Comparison of ENCODE assay signal across 12 mouse cellular contexts in genomic region chr8:122537812-122538211, GRCm38 (mm10). TPM values are rescaled to one million over a fixed set of nuclear protein-coding genes. Genes with fewer than 3 reads are reported as not detected.
DNase-seq lines count a peak whose midpoint lies in the region; ATAC-seq and TF ChIP-seq lines count a peak whose summit lies in the region.
"Had no signal": no experiment of that assay in that cellular context is flagged by ENCODE, and none has a peak within 500 bp of the region (broad histone marks: within the 10 kb centered on the region; RNA-seq: fewer than 3 reads in every experiment).

No protein-coding gene starts in this region.

- TF ChIP-seq POLR2A in heart, adult 2 months (IDR thresholded peaks at IDR 0.05; ENCODE audit: insufficient read depth, low read depth, low read length), result no peak

- DNase-seq in heart, adult 2 months, result no peak
- peak; percentile 84 for DNase-seq in G1E (ENCODE audit: low spot score)
- DNase-seq in embryonic facial prominence, embryonic 14.5 days (ENCODE audit: low spot score), result no peak
- peak; percentile 82 for DNase-seq in liver, embryonic 13.5 days
- DNase-seq in forebrain, embryonic 10.5 days (ENCODE audit: extremely low spot score, low spot score), result no peak
- no peak for DNase-seq in cerebellum, adult 18-20 months
- DNase-seq in hindbrain, embryonic 11.5 days (ENCODE audit: low spot score), result no peak
- DNase-seq: cerebellum, adult 8-10 months; lung, postnatal 10 days had no signal

- no peak for TF ChIP-seq CTCF in heart, adult 2 months (IDR thresholded peaks at IDR 0.05)
- no peak for TF ChIP-seq CTCF in G1E (IDR thresholded peaks at IDR 0.05; ENCODE audit: low read depth, low read length)

- H3K4me2 ChIP-seq in heart, embryonic 15.5 days, result no peak overlapping the region
- H3K4me2 ChIP-seq in embryonic facial prominence, embryonic 14.5 days (ENCODE audit: low read depth, low read length), result no peak overlapping the region
- peak overlapping the region; percentile 78 for H3K4me2 ChIP-seq in liver, embryonic 13.5 days
- H3K4me2 ChIP-seq in hindbrain, embryonic 11.5 days (replicated peaks; ENCODE audit: low read depth, low read length), result no peak overlapping the region

- intact Hi-C loops in heart, adult 2 months (cut with DNase I), result no loop called here

- no peaks in the 10 kb centered on the region for H3K27me3 ChIP-seq in heart, embryonic 15.5 days
- no peaks in the 10 kb centered on the region for H3K27me3 ChIP-seq in heart, adult 2 months (ENCODE audit: control insufficient read depth, insufficient read depth, low read length)
- no peaks in the 10 kb centered on the region for H3K27me3 ChIP-seq in G1E (ENCODE audit: insufficient read depth, low read length)
- no peaks in the 10 kb centered on the region for H3K27me3 ChIP-seq in embryonic facial prominence, embryonic 14.5 days (replicated peaks; ENCODE audit: control insufficient read depth, insufficient read depth, low read length)
- no peaks in the 10 kb centered on the region for H3K27me3 ChIP-seq in liver, embryonic 13.5 days
- no peaks in the 10 kb centered on the region for H3K27me3 ChIP-seq in forebrain, embryonic 10.5 days (ENCODE audit: poor library complexity, severe bottlenecking)
- H3K27me3 ChIP-seq in hindbrain, embryonic 11.5 days (ENCODE audit: control insufficient read depth, insufficient read depth, low read length), result no peaks in the 10 kb centered on the region

- no peak for TF ChIP-seq EP300 in heart, adult 2 months (IDR thresholded peaks at IDR 0.05; ENCODE audit: insufficient read depth, low read depth, low read length)

- H3K36me3 ChIP-seq in heart, embryonic 15.5 days, result no peaks in the 10 kb centered on the region
- no peaks in the 10 kb centered on the region for H3K36me3 ChIP-seq in heart, adult 2 months (ENCODE audit: control insufficient read depth, insufficient read depth, low read length)
- H3K36me3 ChIP-seq in G1E (replicated peaks), result peaks cover 71% of the 10 kb centered on the region
- H3K36me3 ChIP-seq in embryonic facial prominence, embryonic 14.5 days (ENCODE audit: control insufficient read depth, insufficient read depth, low read length), result no peaks in the 10 kb centered on the region
- H3K36me3 ChIP-seq in liver, embryonic 13.5 days, result peaks cover 63% of the 10 kb centered on the region
- no peaks in the 10 kb centered on the region for H3K36me3 ChIP-seq in forebrain, embryonic 10.5 days (replicated peaks)
- H3K36me3 ChIP-seq in hindbrain, embryonic 11.5 days (ENCODE audit: control insufficient read depth, insufficient read depth, low read length), result no peaks in the 10 kb centered on the region

- 52% methylated on average over 2 of the region's 2 CpGs for WGBS in heart, embryonic 15.5 days
- 61% methylated on average over 2 of the region's 2 CpGs for WGBS in heart, adult 2 months
- 74% methylated on average over 2 of the region's 2 CpGs for WGBS in embryonic facial prominence, embryonic 14.5 days
- WGBS in liver, embryonic 13.5 days (ENCODE audit: insufficient replicate concordance), result 8% methylated on average over 2 of the region's 2 CpGs
- 88% methylated on average over 2 of the region's 2 CpGs for WGBS in forebrain, embryonic 10.5 days
- 92% methylated on average over 2 of the region's 2 CpGs for WGBS in hindbrain, embryonic 11.5 days

- no peak for ATAC-seq in heart, embryonic 15.5 days (replicated peaks; ENCODE audit: insufficient number of reproducible peaks, insufficient read depth, low FRiP score, low read depth)
- ATAC-seq in G1E (ENCODE audit: extremely low read depth, insufficient number of reproducible peaks, low FRiP score, poor library complexity, severe bottlenecking), result peak; percentile 87
- no peak for ATAC-seq in embryonic facial prominence, embryonic 14.5 days (ENCODE audit: low read depth)
- ATAC-seq in liver, embryonic 13.5 days (ENCODE audit: low read depth), result peak; percentile 94
- ATAC-seq in hindbrain, embryonic 11.5 days (ENCODE audit: low FRiP score), result no peak
- ATAC-seq: forebrain, embryonic 14.5 days had no signal

- H3K4me3 ChIP-seq in heart, embryonic 15.5 days, result no peak overlapping the region
- no peak overlapping the region for H3K4me3 ChIP-seq in heart, adult 2 months
- H3K4me3 ChIP-seq in G1E (ENCODE audit: low read depth, low read length), result peak overlapping the region; percentile 61; the same call in 1 of the 2 replicates
- H3K4me3 ChIP-seq in embryonic facial prominence, embryonic 14.5 days (ENCODE audit: low read depth, low read length), result no peak overlapping the region
- H3K4me3 ChIP-seq in liver, embryonic 13.5 days (replicated peaks), result peak overlapping the region; percentile 48
- no peak overlapping the region for H3K4me3 ChIP-seq in forebrain, embryonic 10.5 days
- H3K4me3 ChIP-seq in hindbrain, embryonic 11.5 days (ENCODE audit: low read depth, low read length), result no peak overlapping the region
- H3K4me3 ChIP-seq: layer of hippocampus, adult 2 months had no signal

- peaks cover 1% of the 10 kb centered on the region for H3K79me2 ChIP-seq in heart, adult 2 months (replicated peaks; ENCODE audit: control insufficient read depth, insufficient read depth, low read length)

- peaks cover 24% of the 10 kb centered on the region for H3K4me1 ChIP-seq in heart, embryonic 15.5 days (replicated peaks)
- H3K4me1 ChIP-seq in heart, adult 2 months (ENCODE audit: control insufficient read depth, insufficient read depth, low read length), result peaks cover 8% of the 10 kb centered on the region
- H3K4me1 ChIP-seq in G1E (ENCODE audit: insufficient read depth, low read depth, low read length), result peaks cover 84% of the 10 kb centered on the region
- H3K4me1 ChIP-seq in embryonic facial prominence, embryonic 14.5 days (ENCODE audit: control insufficient read depth, insufficient read depth, low read length), result peaks cover 10% of the 10 kb centered on the region
- peaks cover 93% of the 10 kb centered on the region for H3K4me1 ChIP-seq in liver, embryonic 13.5 days (replicated peaks)
- H3K4me1 ChIP-seq in forebrain, embryonic 10.5 days, result peaks cover 22% of the 10 kb centered on the region
- H3K4me1 ChIP-seq in hindbrain, embryonic 11.5 days (replicated peaks; ENCODE audit: control insufficient read depth, insufficient read depth, low read length), result no peaks in the 10 kb centered on the region

- H3K9me3 ChIP-seq in heart, embryonic 15.5 days (replicated peaks), result no peaks in the 10 kb centered on the region
- peaks cover 11% of the 10 kb centered on the region for H3K9me3 ChIP-seq in G1E (replicated peaks)
- H3K9me3 ChIP-seq in embryonic facial prominence, embryonic 14.5 days (ENCODE audit: control insufficient read depth, low read length), result no peaks in the 10 kb centered on the region
- H3K9me3 ChIP-seq in liver, embryonic 13.5 days (replicated peaks), result no peaks in the 10 kb centered on the region
- H3K9me3 ChIP-seq in forebrain, embryonic 10.5 days, result no peaks in the 10 kb centered on the region
- H3K9me3 ChIP-seq in hindbrain, embryonic 11.5 days (ENCODE audit: control insufficient read depth, low read length), result no peaks in the 10 kb centered on the region

- H3K9ac ChIP-seq in heart, embryonic 15.5 days, result peak overlapping the region; percentile 25; the same call in 1 of the 2 replicates
- no peak overlapping the region for H3K9ac ChIP-seq in heart, adult 2 months (ENCODE audit: low read depth, low read length)
- H3K9ac ChIP-seq in embryonic facial prominence, embryonic 14.5 days (ENCODE audit: low read depth, low read length), result no peak overlapping the region
- H3K9ac ChIP-seq in liver, embryonic 13.5 days, result peak overlapping the region; percentile 78
- H3K9ac ChIP-seq in hindbrain, embryonic 11.5 days (ENCODE audit: low read depth, low read length), result no peak overlapping the region

- peak overlapping the region; percentile 75 for H3K27ac ChIP-seq in heart, embryonic 15.5 days
- H3K27ac ChIP-seq in heart, adult 2 months, result no peak overlapping the region; the same call in 1 of the 2 replicates
- H3K27ac ChIP-seq in embryonic facial prominence, embryonic 14.5 days (replicated peaks; ENCODE audit: low read depth, low read length), result peak overlapping the region; percentile 77
- H3K27ac ChIP-seq in liver, embryonic 13.5 days, result peak overlapping the region; percentile 98
- H3K27ac ChIP-seq in forebrain, embryonic 10.5 days, result no peak overlapping the region
- H3K27ac ChIP-seq in hindbrain, embryonic 11.5 days (ENCODE audit: low read depth, low read length), result no peak overlapping the region
- H3K27ac ChIP-seq: layer of hippocampus, adult 2 months had no signal

RNA-seq across cellular contexts. Expression of gene Piezo1, which starts 13.3 kb away (rescaled TPM):
- polyA plus RNA-seq in heart, embryonic 15.5 days (2015; fragmentation: Nextera tagmentation; extraction: Ambion mirVana), result 11.5 and 13.9 TPM in 2 replicates
- 10 to 100 TPM; 14.0 to 14.8 TPM for total RNA-seq in heart, adult 2 months (2021)
- 48.5 and 55.5 TPM in 2 replicates for polyA plus RNA-seq in heart, adult 2 months (2012; rRNA removed)
- 77.0 and 95.3 TPM in 2 replicates for total RNA-seq in G1E (2014; fragmentation: Nextera tagmentation)
- total RNA-seq in G1E (2017), result 24.9 and 26.0 TPM in 2 replicates
- polyA plus RNA-seq in G1E (2012), result 69.6 and 79.4 TPM in 2 replicates
- 18.7 and 22.7 TPM in 2 replicates for polyA plus RNA-seq in embryonic facial prominence, embryonic 14.5 days (2014; fragmentation: Nextera tagmentation; extraction: Ambion mirVana)
- polyA plus RNA-seq in liver, embryonic 13.5 days (2015; fragmentation: Nextera tagmentation; extraction: Ambion mirVana), result 13.9 and 14.2 TPM in 2 replicates
- 6.1 and 8.8 TPM in 2 replicates for polyA plus RNA-seq in forebrain, embryonic 10.5 days (2016; fragmentation: Nextera tagmentation; extraction: Ambion mirVana)
- 5.2 and 5.3 TPM in 2 replicates for polyA plus RNA-seq in hindbrain, embryonic 11.5 days (2014; fragmentation: Nextera tagmentation; extraction: Ambion mirVana)

RNA-seq across cellular contexts. Expression of gene Cdt1, which starts 30.0 kb away (rescaled TPM):
- polyA plus RNA-seq in heart, embryonic 15.5 days (2015; fragmentation: Nextera tagmentation; extraction: Ambion mirVana), result 24.5 and 28.4 TPM in 2 replicates
- total RNA-seq in heart, adult 2 months (2021), result 1 to 10 TPM; 2.0 to 2.7 TPM
- polyA plus RNA-seq in heart, adult 2 months (2012; rRNA removed), result 3.2 and 3.5 TPM in 2 replicates
- total RNA-seq in G1E (2014; fragmentation: Nextera tagmentation) (70.8 and 71.7 TPM in 2 replicates), G1E (2017) (46.9 and 49.9 TPM in 2 replicates)
- polyA plus RNA-seq in G1E (2012), result 375 and 441 TPM in 2 replicates
- 32.9 and 33.7 TPM in 2 replicates for polyA plus RNA-seq in embryonic facial prominence, embryonic 14.5 days (2014; fragmentation: Nextera tagmentation; extraction: Ambion mirVana)
- polyA plus RNA-seq in liver, embryonic 13.5 days (2015; fragmentation: Nextera tagmentation; extraction: Ambion mirVana), result 60.6 and 64.3 TPM in 2 replicates
- polyA plus RNA-seq in forebrain, embryonic 10.5 days (2016; fragmentation: Nextera tagmentation; extraction: Ambion mirVana), result 73.2 and 79.8 TPM in 2 replicates
- polyA plus RNA-seq in hindbrain, embryonic 11.5 days (2014; fragmentation: Nextera tagmentation; extraction: Ambion mirVana), result 19.8 and 21.3 TPM in 2 replicates

RNA-seq across cellular contexts. Expression of gene Aprt, which starts 38.9 kb away (rescaled TPM):
- 163 and 208 TPM in 2 replicates for polyA plus RNA-seq in heart, embryonic 15.5 days (2015; fragmentation: Nextera tagmentation; extraction: Ambion mirVana)
- 10 to 100 TPM; 36.6 to 38.5 TPM for total RNA-seq in heart, adult 2 months (2021)
- polyA plus RNA-seq in heart, adult 2 months (2012; rRNA removed), result 42.1 and 45.1 TPM in 2 replicates
- 110 and 112 TPM in 2 replicates for total RNA-seq in G1E (2014; fragmentation: Nextera tagmentation)
- 100.0 and 146 TPM in 2 replicates for total RNA-seq in G1E (2017)
- 207 and 389 TPM in 2 replicates for polyA plus RNA-seq in G1E (2012)
- 291 and 314 TPM in 2 replicates for polyA plus RNA-seq in embryonic facial prominence, embryonic 14.5 days (2014; fragmentation: Nextera tagmentation; extraction: Ambion mirVana)
- polyA plus RNA-seq in liver, embryonic 13.5 days (2015; fragmentation: Nextera tagmentation; extraction: Ambion mirVana), result 198 and 218 TPM in 2 replicates
- polyA plus RNA-seq in forebrain, embryonic 10.5 days (2016; fragmentation: Nextera tagmentation; extraction: Ambion mirVana), result 313 and 321 TPM in 2 replicates
- polyA plus RNA-seq in hindbrain, embryonic 11.5 days (2014; fragmentation: Nextera tagmentation; extraction: Ambion mirVana), result 194 and 206 TPM in 2 replicates

Comparison
In these comparisons a context has a peak if more than half of its experiments do, and no peak if none do; other contexts are left out.
1. H3K27ac ChIP-seq: peak in heart, embryonic 15.5 days (single experiment), embryonic facial prominence, embryonic 14.5 days (single experiment) and liver, embryonic 13.5 days (single experiment); none in heart, adult 2 months (single experiment), forebrain, embryonic 10.5 days (single experiment) and hindbrain, embryonic 11.5 days (single experiment).
2. H3K9ac ChIP-seq: peak in heart, embryonic 15.5 days (single experiment) and liver, embryonic 13.5 days (single experiment); none in heart, adult 2 months (single experiment), embryonic facial prominence, embryonic 14.5 days (single experiment) and hindbrain, embryonic 11.5 days (single experiment).
3. ATAC-seq: peak in G1E (single experiment) and liver, embryonic 13.5 days (single experiment); none in heart, embryonic 15.5 days (single experiment), embryonic facial prominence, embryonic 14.5 days (single experiment) and hindbrain, embryonic 11.5 days (single experiment).
4. H3K4me3 ChIP-seq: peak in G1E (single experiment) and liver, embryonic 13.5 days (single experiment); none in heart, embryonic 15.5 days (single experiment), heart, adult 2 months (single experiment), embryonic facial prominence, embryonic 14.5 days (single experiment), forebrain, embryonic 10.5 days (single experiment) and hindbrain, embryonic 11.5 days (single experiment).
5. DNase-seq: peak in G1E (single experiment) and liver, embryonic 13.5 days (single experiment); none in heart, adult 2 months (0 of 2), embryonic facial prominence, embryonic 14.5 days (single experiment), forebrain, embryonic 10.5 days (single experiment), cerebellum, adult 18-20 months (0 of 2) and hindbrain, embryonic 11.5 days (single experiment).